ENCODE assay signal across 8 mouse cellular contexts in the genomic region with DNA sequence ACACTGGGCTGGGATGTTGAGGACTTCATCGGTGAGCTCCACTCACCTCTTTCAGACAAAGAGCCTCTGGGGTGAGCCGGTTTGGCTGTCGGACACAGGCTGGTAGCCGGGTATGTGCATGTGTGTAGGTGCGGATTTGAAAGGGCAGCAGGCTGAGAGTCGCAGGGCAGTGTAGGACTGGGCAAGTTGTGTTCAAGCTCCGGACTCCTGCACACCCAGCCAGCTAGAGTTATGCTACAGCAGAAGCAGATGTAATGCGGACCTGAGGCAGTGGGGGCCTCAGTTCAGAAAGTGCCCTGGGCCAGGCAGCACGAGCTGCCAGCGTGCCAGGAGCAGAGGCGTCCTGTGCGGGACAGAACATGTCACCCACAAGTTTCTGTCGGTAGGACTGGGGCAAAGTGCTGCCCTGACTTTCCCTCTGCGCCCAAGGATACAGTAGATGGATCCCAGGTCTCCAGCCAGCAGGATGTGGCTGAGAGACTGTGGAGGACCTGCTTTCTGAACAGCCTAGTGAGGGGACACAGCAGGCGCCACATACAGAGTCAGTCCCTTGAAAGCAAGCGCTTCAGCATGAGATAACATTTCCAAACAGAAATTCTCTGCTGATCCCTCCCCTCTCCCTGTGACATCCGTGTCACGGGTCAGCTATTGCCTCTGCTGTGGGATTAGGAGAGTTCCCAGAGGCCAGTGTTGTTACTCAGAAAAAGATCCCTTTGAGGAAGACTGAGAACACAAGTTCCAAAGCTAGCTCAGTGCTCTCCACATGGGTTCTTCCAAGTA. TPM values are rescaled to one million over a fixed set of nuclear protein-coding genes. Genes with fewer than 3 reads are reported as not detected.
DNase-seq lines count a peak whose midpoint lies in the region; ATAC-seq and TF ChIP-seq lines count a peak whose summit lies in the region.

No protein-coding gene starts in this region.

- H3K4me2 ChIP-seq in embryonic facial prominence, embryonic 15.5 days (replicated peaks), result peak overlapping the region; percentile 85
- H3K4me2 ChIP-seq in hindbrain, postnatal 0 days (ENCODE audit: low read depth, low read length), result peak overlapping the region; percentile 52

- H3K4me1 ChIP-seq in embryonic facial prominence, embryonic 15.5 days, result peaks cover 64% of the 10 kb centered on the region
- peaks cover 12% of the 10 kb centered on the region for H3K4me1 ChIP-seq in hindbrain, postnatal 0 days (ENCODE audit: insufficient read depth, low read length)

- H3K4me3 ChIP-seq in gastrocnemius, adult 2 months, result peak overlapping the region; percentile 82
- peak overlapping the region; percentile 57 for H3K4me3 ChIP-seq in embryonic facial prominence, embryonic 15.5 days (replicated peaks)
- peak overlapping the region; percentile 26 for H3K4me3 ChIP-seq in hindbrain, postnatal 0 days (ENCODE audit: low read length)

- no peaks in the 10 kb centered on the region for H3K36me3 ChIP-seq in embryonic facial prominence, embryonic 15.5 days
- no peaks in the 10 kb centered on the region for H3K36me3 ChIP-seq in hindbrain, postnatal 0 days (ENCODE audit: insufficient read depth, low read length)

- peak overlapping the region; percentile 76 for H3K9ac ChIP-seq in embryonic facial prominence, embryonic 15.5 days
- peak overlapping the region; percentile 25 for H3K9ac ChIP-seq in hindbrain, postnatal 0 days (replicated peaks; ENCODE audit: low read length)

- DNase-seq in gastrocnemius, adult 2 months, result peak; percentile 64
- DNase-seq in gastrocnemius, postnatal 25 days, result no peak
- no peak for DNase-seq in hindbrain, postnatal 0 days (ENCODE audit: low spot score)
- peak; percentile 38 for DNase-seq in mesoderm, embryonic 11.5 days (ENCODE audit: low read depth, low spot score)
- no peak for DNase-seq in cerebellum, postnatal 10 days
- DNase-seq in layer of hippocampus, adult 9-11 months, result no peak
- no peak for DNase-seq in cerebellum, postnatal 14 days

- intact Hi-C loops in gastrocnemius, adult 2 months (cut with DNase I), result loop anchor here (5.0 kb wide), 2 partner anchors 35 to 40 kb away; no protein-coding TSS in a partner anchor

- no peak for TF ChIP-seq CTCF in gastrocnemius, adult 2 months (IDR thresholded peaks at IDR 0.05)
- no peak for TF ChIP-seq CTCF in hindbrain, postnatal 0 days (IDR thresholded peaks at IDR 0.05; ENCODE audit: low read depth)

- peak overlapping the region; percentile 95 for H3K27ac ChIP-seq in gastrocnemius, adult 2 months
- peak overlapping the region; percentile 92 for H3K27ac ChIP-seq in embryonic facial prominence, embryonic 15.5 days (replicated peaks)
- H3K27ac ChIP-seq in hindbrain, postnatal 0 days, result peak overlapping the region; percentile 66; the same call in 1 of the 2 replicates

- no peak for ATAC-seq in embryonic facial prominence, embryonic 15.5 days (ENCODE audit: insufficient number of reproducible peaks, low FRiP score, low TSS enrichment, low read depth)
- ATAC-seq in hindbrain, postnatal 0 days, result no peak

- WGBS in embryonic facial prominence, embryonic 15.5 days, result 10% methylated on average over 18 of the region's 18 CpGs
- WGBS in hindbrain, postnatal 0 days, result 19% methylated on average over 18 of the region's 18 CpGs

- H3K9me3 ChIP-seq in embryonic facial prominence, embryonic 15.5 days (replicated peaks), result no peaks in the 10 kb centered on the region
- H3K9me3 ChIP-seq in hindbrain, postnatal 0 days (ENCODE audit: low read length), result no peaks in the 10 kb centered on the region

- H3K27me3 ChIP-seq in embryonic facial prominence, embryonic 15.5 days, result no peaks in the 10 kb centered on the region
- no peaks in the 10 kb centered on the region for H3K27me3 ChIP-seq in hindbrain, postnatal 0 days (ENCODE audit: insufficient read depth, low read length)

RNA-seq across cellular contexts. Expression of a gene that starts 1.0 kb away (rescaled TPM):
- 10 to 100 TPM; 20.6 to 47.1 TPM for total RNA-seq in gastrocnemius, adult 2 months (2021)
- total RNA-seq in gastrocnemius, postnatal 25 days (2021), result 10 to 100 TPM; 64.2 to 68.7 TPM
- 59.2 and 62.1 TPM in 2 replicates for polyA plus RNA-seq in embryonic facial prominence, embryonic 15.5 days (2015; fragmentation: Nextera tagmentation; extraction: Ambion mirVana)
- total RNA-seq in hindbrain, postnatal 0 days (2014; rRNA removed), result 16.3 and 22.0 TPM in 2 replicates
- polyA plus RNA-seq in hindbrain, postnatal 0 days (2015; fragmentation: Nextera tagmentation; extraction: Ambion mirVana), result 9.3 and 11.5 TPM in 2 replicates

Comparison
In these comparisons a context has a peak if more than half of its experiments do, and no peak if none do; other contexts are left out.
1. DNase-seq: peak in gastrocnemius, adult 2 months (single experiment) and mesoderm, embryonic 11.5 days (single experiment); none in gastrocnemius, postnatal 25 days (single experiment), hindbrain, postnatal 0 days (single experiment), cerebellum, postnatal 10 days (0 of 2), layer of hippocampus, adult 9-11 months (single experiment) and cerebellum, postnatal 14 days (0 of 2).
2. H3K4me3 ChIP-seq: peak in every context shown above with its lines; median percentile 82 in gastrocnemius, adult 2 months; 57 in embryonic facial prominence, embryonic 15.5 days; 26 in hindbrain, postnatal 0 days.
3. Peak in every context shown above with its lines, with median percentiles within 50 percentile points of each other: H3K27ac ChIP-seq.